Mouse (Mus musculus): ENCODE measurements around the gene Megf11.

DNA sequence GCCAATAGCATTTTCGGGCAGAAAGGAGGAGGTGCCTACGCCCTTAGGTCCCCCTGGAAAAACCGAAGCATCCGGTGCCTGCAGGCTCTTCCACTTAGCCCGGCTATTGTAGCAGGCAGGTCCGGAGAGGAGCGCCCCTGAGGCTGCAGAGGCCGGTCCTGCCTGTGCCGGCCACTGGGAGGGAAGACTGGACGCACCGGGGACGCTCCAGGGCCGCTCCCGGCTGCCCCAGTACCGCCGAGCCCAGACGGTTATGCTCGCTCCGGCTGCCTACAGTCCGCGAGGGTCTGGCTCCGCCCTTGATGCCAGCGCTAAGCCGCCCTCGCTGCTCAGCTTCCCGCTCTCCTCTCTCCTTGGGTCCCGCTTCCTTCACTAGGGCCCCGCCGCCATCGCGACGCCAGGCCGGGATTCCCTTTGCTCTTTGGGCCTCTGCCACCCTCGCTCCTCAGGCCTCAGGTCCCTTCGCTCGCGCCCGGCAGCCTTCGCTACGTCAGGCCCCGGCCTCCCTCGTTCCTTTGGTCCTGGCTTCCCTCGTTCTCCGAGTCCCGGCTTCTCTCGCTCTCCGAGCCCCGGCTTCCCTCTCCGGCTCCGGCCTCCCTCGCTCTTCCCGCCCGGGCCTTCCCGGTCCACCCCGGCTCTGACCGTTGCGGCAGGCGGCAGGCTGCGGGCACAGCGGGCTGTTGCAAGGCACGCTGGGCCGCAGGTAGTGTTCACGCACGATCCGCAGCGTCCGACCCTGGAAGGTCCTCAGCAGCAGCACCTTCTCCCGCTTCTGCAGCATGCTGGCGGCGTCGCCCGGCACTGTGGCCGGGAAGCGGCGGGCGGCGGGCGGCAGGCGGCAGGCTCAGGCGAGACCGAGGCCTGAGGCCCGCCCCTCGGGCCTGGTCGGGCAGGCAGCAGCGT, 44.8 kb upstream of the Megf11 start:
- TF ChIP-seq EP300 (IDR thresholded peaks at IDR 0.05): no peak
- TF ChIP-seq CTCF (IDR thresholded peaks at IDR 0.05): peak; percentile 39
